Mouse (Mus musculus): Measurements from ENCODE around the gene Ascc1.

The Ascc1 gene

GRCm38 (mm10) chr10:60023751-60024150 is 21.1 kb downstream of the Ascc1 start:
- DNase-seq (ENCODE audit: low read depth): no peak

- no peak for DNase-seq (ENCODE audit: low read depth)
Measured at GRCm38 (mm10) chr10:60026759-60027395, 24.3 kb downstream of the Ascc1 start.

GRCm38 (mm10) chr10:60027619-60028084 is 25.0 kb downstream of the Ascc1 start:
- no peak for DNase-seq (ENCODE audit: low read depth)

- DNase-seq (ENCODE audit: low read depth): no peak
Measured at GRCm38 (mm10) chr10:60028181-60028580, 25.6 kb downstream of the Ascc1 start.

- no peak for DNase-seq (ENCODE audit: low read depth)
Measured at GRCm38 (mm10) chr10:60028979-60029378, 26.4 kb downstream of the Ascc1 start.

GRCm38 (mm10) chr10:60029387-60029786 is 26.8 kb downstream of the Ascc1 start:
- DNase-seq (ENCODE audit: low read depth): no peak

GRCm38 (mm10) chr10:60031562-60031961 is 29.0 kb downstream of the Ascc1 start:
- no peak for DNase-seq (ENCODE audit: low read depth)

GRCm38 (mm10) chr10:60031985-60032384 is 29.4 kb downstream of the Ascc1 start:
- no peak for DNase-seq (ENCODE audit: low read depth)

GRCm38 (mm10) chr10:60032622-60033021 is 30.0 kb downstream of the Ascc1 start:
- no peak for DNase-seq (ENCODE audit: low read depth)

- no peak for DNase-seq (ENCODE audit: low read depth)
Measured at GRCm38 (mm10) chr10:60033064-60033463, 30.5 kb downstream of the Ascc1 start.

GRCm38 (mm10) chr10:60034621-60035020 is 32.0 kb downstream of the Ascc1 start:
- no peak for DNase-seq (ENCODE audit: low read depth)

- DNase-seq (ENCODE audit: low read depth): no peak
Measured at GRCm38 (mm10) chr10:60035744-60036143, 33.1 kb downstream of the Ascc1 start.

GRCm38 (mm10) chr10:60042350-60042922 is 39.8 kb downstream of the Ascc1 start:
- DNase-seq (ENCODE audit: low read depth): no peak

GRCm38 (mm10) chr10:60046696-60047095 is 44.1 kb downstream of the Ascc1 start:
- DNase-seq (ENCODE audit: low read depth): no peak

GRCm38 (mm10) chr10:60050581-60050980 is 48.0 kb downstream of the Ascc1 start:
- no peak for DNase-seq (ENCODE audit: low read depth)

- DNase-seq (ENCODE audit: low read depth): no peak
Measured at GRCm38 (mm10) chr10:60053073-60053472, 50.5 kb downstream of the Ascc1 start.

- DNase-seq (ENCODE audit: low read depth): no peak
Measured at GRCm38 (mm10) chr10:60062173-60062572, 59.6 kb downstream of the Ascc1 start.

- DNase-seq (ENCODE audit: low read depth): no peak
Measured at GRCm38 (mm10) chr10:60062931-60063330, 60.3 kb downstream of the Ascc1 start.

- DNase-seq (ENCODE audit: low read depth): no peak
Measured at GRCm38 (mm10) chr10:60066524-60066923, 63.9 kb downstream of the Ascc1 start.

- DNase-seq (ENCODE audit: low read depth): no peak
Measured at GRCm38 (mm10) chr10:60075159-60075558, 72.6 kb downstream of the Ascc1 start.

- DNase-seq (ENCODE audit: low read depth): no peak
Measured at GRCm38 (mm10) chr10:60077226-60077625, 74.6 kb downstream of the Ascc1 start.

- no peak for DNase-seq (ENCODE audit: low read depth)
Measured at GRCm38 (mm10) chr10:60077736-60078560, 75.3 kb downstream of the Ascc1 start.

GRCm38 (mm10) chr10:60078561-60078917 is 75.9 kb downstream of the Ascc1 start:
- DNase-seq (ENCODE audit: low read depth): peak; percentile 72

Data from c-Kit-positive CD71-negative TER-119-negative erythroid progenitor cells, embryonic 14.5 days (primary cell).